Mouse (Mus musculus) lung, adult 2 months (tissue): ENCODE results near the gene Cd164l2. TPM values are rescaled to one million over a fixed set of nuclear protein-coding genes. Genes with fewer than 3 reads are reported as not detected.
A peak's percentile ranks its signal among the peaks of the same experiment; 100 is the strongest.

Experiments used
- DNase-seq: peaks from one replicate; pipeline ENCODE4 v3.0.0; 2022
- H3K4me1 ChIP-seq: fragments of 200-500 bp; 2 replicates; pipeline ENCODE4 v1.6.1; 2011; ENCODE audit warnings: low read length; ENCODE audit not compliant: control insufficient read depth, insufficient read depth
- H3K4me3 ChIP-seq: fragments of 200-500 bp; replicated peaks from 2 replicates; pipeline ENCODE3; 2011; ENCODE audit warnings: low read depth, mild to moderate bottlenecking, control low read depth, low read length; ENCODE audit errors: extremely low read depth
- CTCF ChIP-seq: fragments of 200-500 bp; IDR thresholded peaks from 2 replicates; pipeline ENCODE4 v1.5.1; 2011; ENCODE audit warnings: mild to moderate bottlenecking, low read length, control low read depth; ENCODE audit not compliant: insufficient read depth
- POLR2A ChIP-seq: fragments of 200-500 bp; IDR thresholded peaks from 2 replicates; pipeline ENCODE4 v1.6.1; 2011; ENCODE audit warnings: low read depth, mild to moderate bottlenecking, control low read depth, low read length, borderline replicate concordance; ENCODE audit errors: extremely low read depth
- WGBS: fragments of 180-500 bp; shearing (Covaris S2); methylation state at CpG from one replicate; pipeline ENCODE4 v1.1.7; 2018; 5-methylcytosine and 5-hydroxymethylcytosine counted together
- polyA plus RNA-seq: library from polyadenylated mRNA; depleted of rRNA; stranded (reverse); fragments of >200 nt; gene quantifications from 2 replicates; pipeline ENCODE4 v1.2.3, GENCODE M21; 2012

Cd164l2 gene
- polyA plus RNA-seq, 1 experiment: 2.8 TPM

- 53% methylated on average over 5 of the region's 5 CpGs for WGBS
- DNase-seq: no peak
- Histone ChIP-seq H3K4me3 (no peak overlapping the region), H3K4me1 (no peaks in the 10 kb centered on the region)
- TF ChIP-seq POLR2A: no peak
- no peak for TF ChIP-seq CTCF
Observed at GRCm38 (mm10) chr4:133234771-133235170, 22.8 kb downstream of the Cd164l2 start.

DNA sequence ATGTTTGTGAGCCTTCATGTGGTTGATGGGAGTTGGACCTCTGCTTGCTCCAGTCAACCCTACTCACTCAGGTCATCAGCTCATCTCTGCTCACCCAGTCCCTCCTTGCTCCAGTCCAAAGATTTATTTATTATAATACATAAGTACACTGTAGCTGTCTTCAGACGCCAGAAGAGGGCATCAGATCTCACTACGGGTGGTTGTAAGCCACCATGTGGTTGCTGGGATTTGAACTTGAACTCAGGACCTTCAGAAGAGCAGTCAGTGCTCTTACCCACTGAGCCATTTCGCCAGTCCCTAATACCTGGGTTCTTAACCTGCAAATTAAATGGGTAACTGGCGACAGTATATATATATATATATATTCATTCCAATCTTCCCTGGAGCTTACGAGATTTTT, 23.5 kb downstream of the Cd164l2 start:
- 79% methylated on average over 5 of the region's 5 CpGs for WGBS
- no peak overlapping the region for H3K4me3 ChIP-seq
- DNase-seq: no peak
- no peak for TF ChIP-seq CTCF
- TF ChIP-seq POLR2A: no peak
- H3K4me1 ChIP-seq: no peaks in the 10 kb centered on the region

- DNase-seq: no peak
- WGBS: 47% methylated on average over 4 of the region's 4 CpGs
- H3K4me3 ChIP-seq: no peak overlapping the region
- no peak for TF ChIP-seq CTCF
- no peak for TF ChIP-seq POLR2A
- H3K4me1 ChIP-seq: peaks cover 4% of the 10 kb centered on the region
Observed at GRCm38 (mm10) chr4:133237911-133238310, 26.0 kb downstream of the Cd164l2 start.

GRCm38 (mm10) chr4:133240490-133240921, 28.6 kb downstream of the Cd164l2 start, which contains the start of gene Map3k6:
Gene Map3k6, plus strand, starts transcription at chr4:133240818.
- peak; percentile 82 for DNase-seq
- 4% methylated on average over 16 of the region's 16 CpGs for WGBS
- Histone ChIP-seq H3K4me1 (peaks cover 6% of the 10 kb centered on the region), H3K4me3 (peak within 1 kb of the TSS; percentile 85)
- TF ChIP-seq CTCF (no peak), POLR2A (peak; percentile 99)

DNA sequence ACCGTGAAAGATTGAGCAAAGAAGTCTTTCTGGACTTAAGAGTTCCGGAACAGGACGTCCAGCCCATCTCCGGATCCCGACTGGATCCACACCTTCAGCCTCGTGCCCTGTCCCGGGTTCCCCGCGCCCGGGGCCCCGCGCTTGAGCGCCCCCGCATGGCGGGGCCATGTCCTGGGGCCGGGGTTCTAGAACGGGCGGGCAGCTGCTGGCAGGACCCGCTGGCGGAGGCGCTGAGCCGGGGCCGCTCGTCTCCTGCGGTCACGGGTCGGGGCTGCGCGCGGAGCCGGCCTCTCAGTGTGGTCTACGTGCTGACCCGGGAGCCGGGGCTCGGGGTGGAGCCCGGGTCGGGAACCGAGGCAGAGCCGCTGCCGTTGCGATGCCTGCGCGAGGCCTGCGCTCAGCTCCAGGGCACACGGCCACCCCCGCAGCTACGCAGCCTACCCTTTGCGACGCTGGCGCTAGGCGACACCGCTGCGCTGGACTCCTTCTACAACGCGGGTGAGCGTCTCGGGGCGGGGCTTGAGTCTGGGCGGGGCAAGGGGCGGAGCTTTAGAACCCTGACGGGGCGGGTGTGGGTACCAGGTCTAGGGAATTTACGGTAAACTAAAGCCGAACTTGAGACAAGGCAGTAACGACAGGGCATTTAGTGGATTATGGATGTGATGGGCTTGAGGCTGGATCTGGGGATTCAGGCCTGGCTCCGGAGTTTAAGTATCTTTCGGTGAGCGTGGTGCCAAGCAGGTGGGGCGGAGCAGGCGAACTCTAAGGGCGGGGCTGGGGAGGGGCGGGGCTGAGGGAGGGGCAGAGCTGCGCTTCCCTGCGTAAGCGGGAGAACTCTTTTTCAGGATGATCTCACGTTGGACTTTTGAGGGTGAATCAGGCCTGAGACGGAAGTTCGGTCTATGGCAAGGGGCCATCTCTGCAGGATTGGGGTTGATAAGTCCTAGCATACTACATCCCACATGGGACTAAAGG, 29.3 kb downstream of the Cd164l2 start:
- Histone ChIP-seq H3K4me1 (peaks cover 6% of the 10 kb centered on the region), H3K4me3 (peak overlapping the region; percentile 85)
- under 1% methylated on average over 78 of the region's 78 CpGs for WGBS
- DNase-seq: peak; percentile 91
- TF ChIP-seq POLR2A: peak; percentile 99
- no peak for TF ChIP-seq CTCF

- 18% methylated on average over 11 of the region's 11 CpGs for WGBS
- DNase-seq: no peak
- no peak for TF ChIP-seq CTCF
- TF ChIP-seq POLR2A: no peak
Observed at GRCm38 (mm10) chr4:133241910-133242309, 30.0 kb downstream of the Cd164l2 start.

GRCm38 (mm10) chr4:133242710-133243109, 30.8 kb downstream of the Cd164l2 start:
- Histone ChIP-seq H3K4me3 (no peak overlapping the region), H3K4me1 (peaks cover 11% of the 10 kb centered on the region)
- DNase-seq: no peak
- 71% methylated on average over 9 of the region's 9 CpGs for WGBS
- TF ChIP-seq POLR2A (no peak), CTCF (no peak)

More at GRCm38 (mm10) chr4:133241910-133242309, 30.0 kb downstream of the Cd164l2 start:
- H3K4me1 ChIP-seq: peaks cover 8% of the 10 kb centered on the region
- H3K4me3 ChIP-seq: peak overlapping the region; percentile 52

- Histone ChIP-seq H3K4me3 (no peak overlapping the region), H3K4me1 (peaks cover 11% of the 10 kb centered on the region)
- TF ChIP-seq POLR2A: no peak
- no peak for TF ChIP-seq CTCF
- no peak for DNase-seq
- WGBS: 34% methylated on average over 13 of the region's 13 CpGs
Observed at GRCm38 (mm10) chr4:133243538-133243937, 31.6 kb downstream of the Cd164l2 start.

DNA sequence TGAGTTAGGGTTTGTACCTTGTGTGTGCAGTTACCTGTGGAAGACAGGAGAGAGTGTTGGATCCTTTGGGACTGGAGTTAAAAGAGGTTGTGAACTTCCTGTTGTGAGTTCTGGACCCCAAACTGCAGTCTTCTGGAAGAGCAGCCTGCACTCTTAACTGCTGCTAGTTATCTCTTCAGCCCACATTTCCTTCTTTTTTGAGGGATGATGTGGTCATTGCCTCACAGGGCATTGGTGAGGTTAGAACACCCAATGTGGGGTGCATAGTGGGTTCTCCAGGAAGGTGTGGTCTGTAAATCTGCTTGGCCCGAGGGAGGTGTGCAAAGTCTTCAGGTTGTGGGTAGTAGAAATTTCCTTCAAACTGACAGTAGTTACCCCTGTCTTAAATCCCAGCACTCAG, 32.4 kb downstream of the Cd164l2 start:
- Histone ChIP-seq H3K4me1 (peaks cover 11% of the 10 kb centered on the region), H3K4me3 (no peak overlapping the region)
- no peak for TF ChIP-seq POLR2A
- TF ChIP-seq CTCF: no peak
- 69% methylated on average over 1 of the region's 1 CpGs for WGBS
- DNase-seq: no peak

DNA sequence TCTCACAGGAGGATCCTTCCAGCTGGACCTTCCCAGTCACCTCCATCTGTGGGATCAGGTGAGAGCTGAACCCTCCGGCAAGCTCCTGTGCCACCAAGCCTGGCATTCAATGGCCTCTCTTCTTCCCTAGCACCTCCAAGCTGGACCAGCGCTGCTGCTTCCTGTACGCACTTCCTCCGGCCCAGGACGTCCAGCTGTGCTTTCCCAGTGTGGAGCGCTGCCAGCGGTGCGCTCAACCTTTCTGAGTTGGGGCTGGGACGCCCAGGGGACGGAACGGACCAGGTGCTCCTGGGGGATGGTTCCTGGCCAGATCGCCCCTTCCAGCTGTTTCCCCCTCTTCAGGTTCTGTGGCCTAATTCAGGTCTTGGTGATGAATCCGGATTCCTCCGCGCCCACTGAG, 35.1 kb downstream of the Cd164l2 start:
- H3K4me3 ChIP-seq: no peak overlapping the region
- TF ChIP-seq POLR2A (no peak), CTCF (no peak)
- peaks cover 11% of the 10 kb centered on the region for H3K4me1 ChIP-seq
- 38% methylated on average over 15 of the region's 15 CpGs for WGBS
- DNase-seq: no peak
